Mouse (Mus musculus): ENCODE results near the gene Ftsj3.

DNA sequence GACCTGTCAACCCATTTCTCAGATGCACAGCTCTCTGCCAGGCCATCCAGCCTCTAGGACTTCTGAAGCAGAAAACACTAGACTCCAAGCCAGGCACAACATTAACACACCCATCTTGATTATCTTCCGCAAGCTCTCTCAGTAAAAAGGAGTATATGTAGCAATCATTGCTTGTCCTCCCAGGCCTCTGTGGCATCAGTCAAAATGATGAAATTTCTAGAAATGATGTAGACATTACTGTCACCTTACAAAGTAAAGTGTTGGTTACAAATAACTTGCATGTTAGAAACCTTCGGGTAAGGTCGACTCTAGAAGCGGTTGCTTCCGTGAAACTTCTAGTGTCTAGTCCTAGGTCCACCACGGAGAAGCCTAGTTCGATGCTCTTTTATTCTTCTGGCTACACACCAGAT, 40.4 kb downstream of the Ftsj3 start:
- no peak for TF ChIP-seq CTCF (IDR thresholded peaks at IDR 0.05; ENCODE audit: control insufficient read depth, insufficient read depth, insufficient read length)
- no peak for TF ChIP-seq MYOG (IDR thresholded peaks at IDR 0.05; ENCODE audit: control insufficient read depth, extremely low read depth, insufficient read length)
- TF ChIP-seq MYOD1 (IDR thresholded peaks at IDR 0.05; ENCODE audit: control insufficient read depth, insufficient read length, low read depth), result no peak

Data from C2C12 (cell line).